Mouse (Mus musculus): Measurements from ENCODE around the gene Fam168b.

The Fam168b gene

GRCm38 (mm10) chr1:34850343-34851136, 7.7 kb upstream of the Fam168b start:
- DNase-seq (ENCODE audit: low spot score) = no peak

- peak; percentile 69 for DNase-seq (ENCODE audit: low spot score)
These were observed 7.0 kb upstream of the Fam168b start, which contains the start of gene Plekhb2 for GRCm38 (mm10) chr1:34849745-34850342. Gene Plekhb2, plus strand, starts transcription at chr1:34849976.

DNA sequence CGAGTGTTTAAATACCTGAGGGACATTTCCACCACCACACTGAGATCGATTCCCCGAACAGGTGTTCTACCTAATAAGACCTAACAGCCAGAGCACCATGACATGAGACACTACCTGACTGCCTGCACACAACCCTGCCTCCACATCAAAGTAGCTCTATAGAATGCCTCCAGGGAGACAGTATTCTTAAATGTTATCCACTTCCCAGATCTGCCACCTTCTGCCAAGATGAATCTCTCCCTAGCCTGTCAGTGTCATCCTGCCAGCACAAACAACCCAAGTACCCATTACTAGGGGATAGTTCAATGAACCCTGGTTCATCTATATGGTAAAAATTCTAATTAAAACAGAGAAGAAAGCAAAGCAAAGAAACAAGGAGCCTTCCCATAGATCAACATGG, 4.2 kb upstream of the Fam168b start:
- DNase-seq (ENCODE audit: low spot score) = no peak

DNA sequence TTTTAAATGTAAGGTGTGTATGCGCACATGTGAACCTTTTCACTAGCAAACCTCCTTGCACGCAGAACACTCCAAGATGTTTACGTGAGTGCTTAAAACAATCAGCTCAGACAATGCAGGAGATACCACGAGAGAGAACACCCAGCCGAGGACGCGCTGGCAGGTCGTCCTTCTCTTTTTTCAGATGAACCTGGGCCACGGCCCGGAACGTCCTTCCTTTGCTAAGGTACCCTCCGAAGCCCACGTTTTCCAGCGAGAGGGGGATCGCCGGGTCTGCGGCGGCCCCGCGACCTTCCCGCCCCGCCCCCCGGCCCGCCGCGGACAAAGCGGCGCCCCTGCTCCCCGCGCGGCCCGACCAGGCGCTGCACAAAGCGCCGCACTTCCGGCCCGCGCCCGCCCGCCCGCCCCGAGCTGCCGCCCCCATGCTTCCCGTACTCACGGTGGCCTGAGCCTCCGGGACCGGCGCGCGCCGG, 440 bp downstream of the Fam168b start:
- DNase-seq (ENCODE audit: low spot score) = no peak

DNA sequence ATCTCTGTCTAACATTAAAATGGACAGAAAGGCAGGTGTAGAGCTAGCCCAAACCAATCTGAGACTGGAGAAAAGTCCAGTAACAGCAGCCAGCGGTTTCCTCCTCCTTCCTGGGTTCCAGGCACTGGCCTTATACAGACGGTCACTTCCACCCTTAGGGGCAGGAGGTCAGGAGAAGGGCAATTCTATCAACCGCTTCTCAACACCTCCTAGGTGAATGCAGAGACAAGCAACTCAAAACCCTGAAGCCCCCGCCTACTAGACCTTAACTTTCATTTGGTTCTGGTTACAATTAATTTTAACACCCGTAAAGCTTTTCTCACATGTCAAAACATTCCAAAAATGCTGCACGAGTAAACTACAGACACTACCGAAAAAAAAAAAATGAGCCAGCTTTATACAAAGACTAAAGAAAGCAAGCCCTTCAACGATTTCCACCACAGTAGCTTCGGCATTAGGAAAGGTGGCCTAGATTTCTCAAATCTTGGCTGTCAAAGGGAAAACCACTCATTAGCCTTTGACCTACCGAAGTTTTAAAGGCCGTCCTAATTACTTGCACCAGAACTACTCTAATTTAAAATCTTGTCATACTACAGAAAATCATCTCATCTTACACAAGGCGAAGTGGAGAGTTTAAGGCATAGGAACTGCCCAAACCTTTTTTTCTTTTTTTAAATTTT, 1.0 kb downstream of the Fam168b start:
- DNase-seq (ENCODE audit: low spot score) = no peak

DNA sequence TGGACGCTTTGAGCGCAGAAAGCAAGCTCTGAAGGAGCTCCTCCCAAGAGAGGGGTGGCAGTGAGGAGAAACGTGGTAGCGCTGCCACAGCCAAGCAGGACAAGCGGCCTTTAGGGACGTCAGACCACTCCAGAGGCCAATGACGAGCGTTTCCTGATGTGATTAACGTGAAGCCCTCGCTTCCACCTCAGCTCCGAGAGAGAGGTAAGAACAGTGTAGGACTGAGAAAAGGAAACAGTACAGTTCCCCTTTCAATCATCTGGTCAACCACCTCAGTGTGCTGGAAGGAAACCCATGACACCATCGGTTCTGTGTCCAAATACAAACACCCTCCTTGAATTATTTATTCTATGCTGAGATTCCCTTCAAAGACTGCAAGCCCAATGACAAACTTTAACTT, 3.6 kb downstream of the Fam168b start:
- no peak for DNase-seq (ENCODE audit: low spot score)

DNA sequence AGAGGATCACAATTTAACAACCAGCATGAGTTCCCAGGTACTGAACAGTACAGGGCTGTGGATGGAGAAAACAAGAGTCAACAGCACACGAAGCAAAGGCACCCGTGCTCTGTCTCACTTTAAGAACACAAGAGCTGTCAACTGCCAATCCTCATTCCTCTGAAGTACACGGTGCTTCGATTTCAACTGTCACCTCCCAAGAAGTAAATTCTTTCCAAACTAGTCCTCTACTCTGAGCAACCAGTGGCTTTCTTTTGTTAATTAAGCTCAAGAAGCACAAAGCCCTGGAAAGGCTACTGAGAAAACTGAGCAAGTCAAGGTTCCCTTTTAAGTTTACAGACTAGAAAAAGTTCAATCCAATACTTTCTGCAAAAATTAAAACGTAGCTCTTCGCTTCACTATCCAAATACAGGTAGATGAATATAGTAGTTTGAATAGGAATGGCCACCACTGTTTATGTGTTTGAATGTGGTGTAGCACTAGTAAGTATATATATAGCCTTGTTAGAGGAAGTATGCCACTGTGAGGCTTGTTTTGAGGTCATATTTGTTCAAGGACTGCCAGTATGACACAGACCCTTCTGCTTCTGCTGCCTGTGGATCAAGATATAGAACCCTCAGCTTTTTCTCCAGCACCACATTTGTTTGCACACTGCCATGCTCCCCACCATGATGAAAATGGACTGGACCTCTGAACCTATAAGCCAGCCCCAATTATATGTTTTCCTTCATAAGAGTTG, 4.7 kb downstream of the Fam168b start:
- DNase-seq (ENCODE audit: low spot score) = no peak

DNA sequence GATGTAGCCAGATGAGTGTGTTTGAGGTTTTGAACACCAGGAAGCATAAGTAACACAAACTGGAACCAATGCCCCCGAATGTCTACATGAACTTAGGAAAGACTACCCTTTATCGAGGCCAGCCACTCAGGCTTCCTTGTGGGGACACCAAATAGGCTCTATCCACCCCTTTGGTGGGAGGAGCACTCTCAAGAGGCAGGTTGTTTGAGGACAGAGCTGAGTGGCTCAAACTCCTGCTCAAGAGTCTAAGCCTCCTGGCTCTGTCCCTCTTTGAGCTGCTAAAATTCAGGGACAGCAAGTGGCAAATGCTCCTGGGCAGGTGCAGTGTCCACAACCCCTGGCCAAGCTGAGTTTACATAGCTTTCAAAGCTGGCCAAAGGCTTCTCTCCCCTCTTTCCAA, 8.0 kb downstream of the Fam168b start:
- no peak for DNase-seq (ENCODE audit: low spot score)

GRCm38 (mm10) chr1:34831381-34831780, 11.5 kb downstream of the Fam168b start:
- DNase-seq (ENCODE audit: low spot score) = no peak

- DNase-seq (ENCODE audit: low spot score) = no peak
These were observed 11.9 kb downstream of the Fam168b start for GRCm38 (mm10) chr1:34830934-34831333.

- DNase-seq (ENCODE audit: low spot score) = no peak
These were observed 14.2 kb downstream of the Fam168b start for GRCm38 (mm10) chr1:34828528-34829294.

GRCm38 (mm10) chr1:34827900-34828299, 15.0 kb downstream of the Fam168b start:
- no peak for DNase-seq (ENCODE audit: low spot score)

- no peak for DNase-seq (ENCODE audit: low spot score)
These were observed 17.0 kb downstream of the Fam168b start for GRCm38 (mm10) chr1:34825909-34826308.

GRCm38 (mm10) chr1:34824208-34824607, 18.7 kb downstream of the Fam168b start:
- DNase-seq (ENCODE audit: low spot score) = no peak

DNA sequence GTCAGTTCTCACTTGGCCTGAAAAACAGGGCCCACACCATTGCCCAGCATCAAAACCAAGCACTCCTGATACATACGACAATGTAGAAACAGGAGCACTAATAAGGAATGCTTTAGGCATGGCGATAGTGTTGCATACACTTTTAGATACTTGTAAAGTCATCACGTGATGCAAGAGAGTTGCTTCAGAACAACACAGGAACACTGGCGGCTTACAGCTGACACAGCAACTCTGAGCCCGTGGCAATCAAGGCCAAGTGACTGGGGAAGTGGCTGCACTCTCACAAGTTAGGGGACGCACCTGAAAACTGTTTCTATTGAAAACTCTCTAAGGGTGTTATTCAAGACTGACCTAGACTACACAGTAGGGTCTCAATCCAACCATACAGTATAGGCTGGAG, 19.5 kb downstream of the Fam168b start:
- no peak for DNase-seq (ENCODE audit: low spot score)

GRCm38 (mm10) chr1:34822746-34823145, 20.1 kb downstream of the Fam168b start:
- DNase-seq (ENCODE audit: low spot score) = no peak

DNA sequence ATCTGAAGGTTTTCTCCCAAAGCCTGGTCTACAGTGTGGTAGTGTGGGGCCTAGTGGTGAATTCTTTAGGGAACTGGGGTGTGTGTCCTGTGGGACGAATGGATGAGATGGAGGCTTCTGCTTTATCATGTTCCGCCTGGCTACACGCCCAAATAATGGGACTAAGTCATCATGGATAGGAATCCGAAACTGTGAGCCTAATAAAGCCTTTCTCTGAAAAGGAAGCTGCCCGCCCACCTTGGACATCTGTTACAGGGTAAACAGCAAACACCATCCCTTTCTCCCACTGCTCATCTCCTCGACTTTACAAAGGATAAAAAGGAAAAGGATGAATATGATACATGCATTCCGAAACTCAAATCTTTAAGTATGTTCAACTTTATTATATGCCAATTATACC, 20.9 kb downstream of the Fam168b start:
- DNase-seq (ENCODE audit: low spot score) = no peak

DNA sequence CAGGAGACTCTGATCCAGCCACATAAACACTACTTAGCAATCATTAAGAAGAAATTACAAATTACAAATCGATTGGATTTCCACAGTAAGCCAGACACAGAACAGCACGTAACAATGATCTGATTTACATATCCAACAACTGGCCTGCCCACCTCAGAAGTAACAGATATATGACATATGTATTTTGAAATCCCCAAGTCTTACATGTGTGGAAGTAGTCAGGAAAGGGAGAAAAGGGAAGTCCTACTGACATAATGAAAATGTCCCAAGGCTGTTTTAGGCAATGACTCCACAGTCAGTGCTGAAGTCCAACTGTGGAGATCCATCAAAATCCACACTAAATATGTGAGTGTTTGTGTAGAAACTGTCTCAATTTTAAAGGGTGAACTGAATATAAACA, 21.5 kb downstream of the Fam168b start:
- no peak for DNase-seq (ENCODE audit: low spot score)

GRCm38 (mm10) chr1:34819225-34819910, 23.5 kb downstream of the Fam168b start:
- DNase-seq (ENCODE audit: low spot score) = no peak

GRCm38 (mm10) chr1:34815843-34816242, 27.0 kb downstream of the Fam168b start:
- no peak for DNase-seq (ENCODE audit: low spot score)
